Mouse (Mus musculus): Measurements from ENCODE around the gene Tlr3. TPM values are rescaled to one million over a fixed set of nuclear protein-coding genes. Genes with fewer than 3 reads are reported as not detected.

Tlr3 gene
- total RNA-seq, 2 experiments from 2014 or later: 6.1 to 6.2 TPM

DNA sequence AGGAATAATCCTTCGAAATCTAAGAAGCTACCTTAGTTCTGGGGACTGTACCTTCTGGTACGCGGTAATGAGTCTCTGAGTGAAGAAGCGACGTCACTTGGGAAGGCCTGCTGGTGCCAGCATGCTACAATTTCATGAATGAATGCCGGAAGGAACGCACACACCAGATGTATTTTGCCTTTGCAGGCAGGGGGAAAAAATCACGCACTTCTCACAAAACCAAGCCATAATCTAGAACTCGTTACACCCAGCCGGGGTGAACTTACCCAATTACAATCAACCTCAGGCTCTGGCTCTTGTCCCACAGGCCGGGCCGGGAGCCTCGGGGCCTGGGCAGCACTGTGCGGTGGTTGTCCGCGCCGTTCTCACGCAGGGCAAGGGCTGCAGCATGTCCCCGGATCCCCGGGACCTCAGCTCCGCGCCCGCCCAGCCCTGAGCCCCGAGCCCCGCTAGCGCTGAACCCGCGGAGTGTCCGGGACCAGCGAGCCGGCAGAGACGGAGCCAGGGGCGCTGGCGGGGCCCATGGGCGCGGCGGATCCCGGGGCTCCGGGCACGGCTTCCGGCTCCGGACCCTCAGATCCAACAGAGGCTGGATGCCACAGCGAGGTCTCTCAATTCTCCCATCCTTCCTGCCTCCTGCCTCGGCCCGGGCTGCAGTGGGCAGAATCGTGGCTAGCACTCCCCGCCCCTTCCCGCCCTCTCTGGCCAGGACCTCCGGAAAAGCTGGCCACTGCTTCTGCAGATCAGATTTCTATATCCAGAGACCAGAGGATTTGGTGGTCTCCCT is 52.6 kb downstream of the Tlr3 start:
- peak; percentile 46 to 58 for DNase-seq (ENCODE audit: low spot score in 2 of 2)

DNA sequence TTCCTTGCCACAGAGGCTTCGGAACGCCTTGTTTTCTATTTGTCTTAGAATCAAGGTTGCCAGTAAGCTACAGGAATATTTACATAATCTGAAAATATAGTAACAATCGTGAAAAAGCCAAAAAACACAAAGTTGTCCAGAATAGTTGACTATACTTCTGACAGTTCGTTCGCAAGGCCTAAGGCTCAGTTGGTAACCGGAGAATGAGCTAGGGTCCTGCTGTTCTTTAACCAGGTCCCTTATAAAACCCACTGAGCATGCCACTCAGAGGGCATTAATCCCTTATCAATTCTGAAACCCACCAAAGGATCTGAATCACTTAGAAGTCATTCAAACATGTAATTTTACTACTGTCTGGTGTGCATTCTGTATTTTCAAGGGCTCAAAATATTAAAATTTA is 55.1 kb downstream of the Tlr3 start:
- DNase-seq (ENCODE audit: low spot score in 2 of 2): no peak

Other genes starting within 250 kb of the Tlr3 start
- gene F11, start 149.0 kb downstream of the Tlr3 start, total RNA-seq (2021): not detected
- under 1 TPM in 1 of 2 experiments, not detected in 1; 0.07 TPM for gene Klkb1, start 116.2 kb downstream of the Tlr3 start, total RNA-seq (2021)
- not detected for gene Gm45753, start 102.6 kb downstream of the Tlr3 start, total RNA-seq (2021)
- 1 to 10 TPM; 4.9 to 5.4 TPM for gene Cyp4v3, start 77.9 kb downstream of the Tlr3 start, total RNA-seq (2021)
- 10 to 100 TPM; 21.8 to 22.8 TPM for gene Fam149a, start 28.8 kb downstream of the Tlr3 start, total RNA-seq (2021)
- 100 to 1,000 TPM; 132 to 149 TPM for gene Sorbs2, start 96.7 kb upstream of the Tlr3 start, total RNA-seq (2021)